Mouse (Mus musculus) liver (tissue): ENCODE measurements around the gene Abcb9.

ENCODE experiments used
- DNase-seq: peaks from one replicate; pipeline ENCODE4 v3.0.0-alpha.2; 2020; ENCODE audit warnings: mixed read lengths

Gene Abcb9

DNA sequence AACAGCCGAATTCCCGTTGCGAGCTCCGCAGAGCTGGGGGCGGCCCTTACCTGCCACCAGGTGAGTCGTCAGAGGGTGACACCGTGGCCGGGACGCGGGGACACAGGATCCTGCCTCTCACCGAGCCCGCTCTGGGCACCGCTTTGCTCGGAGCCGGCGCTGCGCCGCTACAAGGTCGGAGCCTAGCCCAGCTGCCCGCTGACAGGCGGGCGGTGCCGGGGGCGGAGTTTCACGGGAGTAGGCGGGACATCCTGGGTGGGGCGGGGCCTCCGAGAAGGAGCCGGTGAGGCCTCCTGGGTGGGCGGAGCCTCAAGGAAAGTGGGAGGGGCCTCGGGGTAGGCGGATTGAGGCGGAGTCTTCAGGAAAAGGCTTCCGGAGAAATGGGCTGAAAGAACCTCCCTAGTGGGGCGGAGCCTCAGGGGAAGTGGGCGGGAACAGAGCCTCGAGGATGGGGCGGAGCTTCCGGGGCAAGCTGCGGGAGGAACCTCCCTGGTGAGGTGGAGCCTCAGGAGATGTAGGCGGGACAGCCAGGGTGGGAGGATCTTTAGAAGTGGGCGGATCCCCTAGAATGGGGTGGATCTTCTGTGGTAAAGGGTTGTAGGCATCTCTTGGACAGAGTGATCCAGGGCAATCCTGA is at the start of gene Abcb9:
TSS of gene Abcb9 (minus strand) at position 203 of the 637 bp plus-strand sequence.
- peak; percentile 99 for DNase-seq

DNA sequence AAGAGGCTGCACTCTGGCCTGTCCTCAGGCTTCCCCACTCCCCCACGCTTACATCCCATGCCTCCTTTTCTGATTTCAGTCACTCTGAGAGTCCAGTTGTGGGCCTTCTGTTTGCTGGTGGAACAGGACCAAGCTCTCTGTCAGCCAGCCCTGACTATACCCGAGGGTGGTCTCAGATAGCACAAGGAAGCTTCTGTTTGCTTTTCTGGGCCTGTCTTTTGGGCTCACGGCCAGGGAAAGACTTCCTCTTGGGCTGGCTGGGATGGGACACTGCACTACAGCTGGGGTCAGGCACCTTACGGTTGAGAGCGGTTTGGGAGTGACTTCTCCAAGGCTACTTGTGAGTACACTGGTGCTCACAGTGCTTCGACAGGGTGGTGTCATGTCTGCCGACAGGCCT is 42.5 kb upstream of the Abcb9 start:
- DNase-seq = no peak

DNA sequence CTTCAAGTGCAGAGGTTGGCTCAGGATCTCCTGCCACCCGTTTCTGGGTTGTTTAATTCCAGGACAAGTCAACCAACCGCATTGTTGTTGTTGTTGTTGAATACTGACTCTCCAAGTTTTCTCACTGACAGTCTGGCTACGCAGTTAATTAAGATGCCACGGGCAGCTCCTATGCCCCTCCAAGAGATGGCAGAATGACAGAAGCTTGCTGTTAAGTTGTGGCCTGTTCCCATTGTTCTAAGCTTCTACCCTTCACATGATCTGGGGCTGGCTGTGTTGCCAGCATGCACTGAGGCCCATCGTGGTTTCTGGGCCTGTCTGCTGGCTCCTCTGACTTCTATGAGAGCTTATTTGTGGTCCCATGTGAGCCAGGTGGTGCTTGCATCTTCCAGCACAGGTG is 38.7 kb upstream of the Abcb9 start:
- DNase-seq = no peak

DNA sequence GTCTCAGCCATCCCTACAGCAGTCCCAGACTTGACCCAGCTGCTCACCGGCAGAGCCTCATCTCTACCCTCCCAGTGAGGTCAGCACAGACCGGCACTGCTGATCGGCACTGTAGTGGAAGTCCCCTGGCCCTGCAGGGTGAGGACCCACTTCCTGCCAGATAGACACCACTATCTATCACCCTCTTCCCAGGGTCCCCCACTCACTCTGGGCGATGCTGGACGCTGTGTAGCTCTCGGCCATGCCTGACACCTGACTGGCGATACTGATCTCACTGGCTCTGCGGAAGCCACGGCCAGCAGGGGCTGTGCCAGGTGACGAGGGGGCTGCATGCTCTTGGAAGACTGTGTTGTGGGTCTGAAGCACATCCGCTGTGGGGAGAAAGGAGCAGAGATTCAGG is 29.5 kb upstream of the Abcb9 start:
- DNase-seq = no peak

DNA sequence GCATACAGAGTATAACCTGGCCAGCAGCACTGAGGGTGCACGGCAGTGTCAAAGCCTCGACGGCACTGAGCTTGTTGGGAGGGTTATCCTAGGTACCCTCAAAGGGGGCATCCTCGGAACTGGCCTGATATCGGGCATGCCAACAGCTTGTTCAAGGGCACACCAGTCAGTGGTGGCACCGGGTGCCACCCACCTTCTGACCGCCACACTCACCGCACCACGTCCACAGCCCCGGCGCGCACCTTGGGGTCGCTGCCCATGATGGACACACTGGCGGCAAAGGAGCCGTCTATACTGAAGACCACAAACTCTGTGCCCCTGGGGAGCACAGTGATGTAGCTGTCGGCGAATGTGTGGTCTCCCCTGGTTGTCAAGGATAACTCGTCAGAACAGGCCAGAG is 26.8 kb upstream of the Abcb9 start:
- no peak for DNase-seq

DNA sequence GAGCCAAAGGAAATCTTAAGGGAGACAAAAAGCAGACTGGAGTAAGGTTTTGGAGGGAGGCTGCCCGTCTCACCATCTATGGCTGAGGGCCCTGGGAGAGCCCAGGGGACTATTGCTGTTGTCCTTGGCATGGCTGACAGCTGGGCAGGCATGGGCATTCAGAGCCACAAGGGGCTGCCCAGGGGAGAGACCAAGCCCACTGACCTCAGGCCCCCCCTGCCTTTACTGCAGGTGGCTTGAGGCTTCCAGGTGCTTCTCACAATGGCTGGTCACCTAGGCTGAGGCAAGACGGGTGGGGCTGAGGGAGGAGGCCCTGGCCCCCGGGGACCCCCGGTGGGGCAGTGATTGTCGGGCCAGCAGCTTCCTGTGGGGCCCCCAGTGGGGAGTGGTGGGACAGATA is 23.6 kb upstream of the Abcb9 start:
- no peak for DNase-seq

DNA sequence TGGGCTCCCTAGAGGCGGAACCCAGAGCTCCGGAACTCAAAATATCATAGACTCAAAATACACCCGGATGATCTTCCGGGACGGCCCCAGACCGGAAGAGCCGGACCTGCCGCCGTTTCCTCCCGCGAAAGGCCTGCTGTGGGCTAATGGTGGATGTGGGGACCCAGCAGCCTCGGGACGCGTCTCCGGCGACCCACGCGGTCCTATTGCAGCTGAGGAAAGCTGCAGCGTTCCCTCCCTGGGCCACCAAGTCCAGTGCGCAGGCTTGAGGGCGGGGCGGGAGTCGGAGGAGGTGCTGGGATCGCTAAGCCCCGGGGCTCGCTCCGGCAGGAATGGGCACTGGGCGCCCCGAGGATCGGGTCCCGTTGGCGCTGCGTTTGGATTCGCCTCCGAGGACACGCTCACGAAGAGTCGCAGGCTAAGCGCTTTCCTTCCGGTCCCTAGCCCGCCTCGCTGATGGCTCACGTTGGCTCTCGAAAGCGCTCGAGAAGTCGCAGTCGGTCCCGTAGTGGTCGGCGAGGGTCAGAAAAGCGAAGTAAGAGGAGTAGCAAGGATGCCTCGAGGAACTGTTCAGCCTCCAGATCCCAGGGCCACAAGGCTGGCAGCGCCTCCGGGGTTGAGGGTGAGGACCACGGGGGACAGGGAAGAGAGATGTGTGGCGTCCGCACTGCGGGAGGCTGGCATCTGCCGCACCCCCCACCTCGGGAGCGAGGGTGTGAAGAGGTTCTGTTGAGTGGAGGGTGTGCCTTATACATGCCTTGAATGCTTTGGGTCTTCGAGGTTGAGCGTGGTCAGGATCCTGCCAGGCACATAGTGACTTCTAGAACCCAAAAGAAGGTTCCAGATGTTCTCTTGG is 20.6 kb upstream of the Abcb9 start, which contains the start of gene Arl6ip4:
TSS of gene Arl6ip4 (plus strand) at position 100 of the 856 bp plus-strand sequence.
- DNase-seq = peak; percentile 75

DNA sequence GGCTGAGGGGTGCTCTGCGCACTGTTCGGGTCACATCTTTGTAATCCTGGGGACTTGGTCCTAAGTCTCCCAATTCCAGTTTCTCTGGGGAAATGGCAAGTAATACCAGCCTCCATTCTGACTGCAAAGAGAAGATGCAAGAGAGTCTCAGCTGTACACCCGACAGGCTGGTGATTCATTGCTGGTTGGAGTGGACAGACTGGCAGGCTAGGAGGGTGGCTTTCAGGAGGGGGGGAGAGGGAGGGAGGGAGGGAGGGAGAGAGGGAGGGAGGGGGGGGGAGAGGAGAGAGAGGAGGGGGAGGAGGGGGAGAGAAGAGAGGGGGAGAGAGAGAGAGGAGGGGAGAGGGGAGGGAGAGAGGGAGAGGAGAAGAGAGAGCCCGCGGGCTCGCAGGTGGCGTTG is 19.9 kb upstream of the Abcb9 start:
- DNase-seq = no peak

DNA sequence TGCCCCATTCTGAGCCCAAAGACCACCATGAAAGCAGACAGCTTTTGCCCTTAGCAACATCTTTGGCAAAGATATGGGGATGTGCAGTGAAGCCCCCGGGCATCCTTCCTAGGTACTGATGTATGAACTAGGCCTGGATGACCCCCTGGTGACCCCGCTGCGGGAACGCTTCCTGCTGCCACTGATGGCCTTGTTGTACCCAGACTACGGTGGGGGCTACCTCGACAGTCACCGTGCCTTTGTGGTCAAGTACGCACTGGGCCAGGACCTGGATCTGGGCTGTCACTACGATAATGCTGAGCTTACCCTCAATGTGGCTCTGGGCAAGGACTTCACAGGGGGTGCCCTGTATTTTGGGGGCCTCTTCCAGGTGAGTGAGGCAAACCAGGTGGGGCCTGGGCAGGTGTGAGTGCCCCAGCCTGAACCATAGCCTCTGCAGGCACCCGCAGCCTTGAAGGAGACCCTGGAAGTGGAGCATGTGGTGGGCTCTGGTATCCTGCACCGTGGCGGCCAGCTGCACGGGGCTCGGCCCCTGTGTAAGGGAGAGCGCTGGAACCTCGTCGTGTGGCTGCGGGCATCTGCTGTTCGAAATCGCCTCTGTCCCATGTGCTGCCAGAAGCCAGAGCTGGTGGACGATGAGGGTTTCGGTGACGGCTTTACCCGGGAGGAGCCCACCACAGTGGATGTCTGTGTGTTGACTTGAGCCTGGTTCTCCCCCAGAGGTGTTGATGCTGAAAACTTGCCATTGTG is 18.9 kb upstream of the Abcb9 start:
- no peak for DNase-seq

DNA sequence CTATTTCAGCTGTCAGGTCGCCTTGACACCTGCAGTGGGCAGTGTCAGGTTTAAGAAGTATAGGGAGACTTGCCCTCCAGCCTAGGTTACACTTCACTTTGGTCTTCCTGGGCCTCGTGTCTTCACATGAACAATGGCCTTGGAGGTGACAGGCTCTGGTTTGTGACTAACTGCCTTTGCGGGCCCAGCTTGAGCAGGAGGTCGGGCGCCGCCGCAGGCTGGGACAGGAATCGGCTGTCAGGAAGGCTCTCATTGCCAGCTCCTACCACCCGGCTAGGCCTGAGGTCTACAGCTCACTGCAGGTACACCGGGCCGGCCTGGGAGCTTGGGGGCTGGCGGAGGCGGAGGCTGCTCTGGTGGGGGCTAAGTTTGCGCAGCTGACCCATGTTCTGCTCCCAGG is 17.4 kb upstream of the Abcb9 start:
- DNase-seq = peak; percentile 74

DNA sequence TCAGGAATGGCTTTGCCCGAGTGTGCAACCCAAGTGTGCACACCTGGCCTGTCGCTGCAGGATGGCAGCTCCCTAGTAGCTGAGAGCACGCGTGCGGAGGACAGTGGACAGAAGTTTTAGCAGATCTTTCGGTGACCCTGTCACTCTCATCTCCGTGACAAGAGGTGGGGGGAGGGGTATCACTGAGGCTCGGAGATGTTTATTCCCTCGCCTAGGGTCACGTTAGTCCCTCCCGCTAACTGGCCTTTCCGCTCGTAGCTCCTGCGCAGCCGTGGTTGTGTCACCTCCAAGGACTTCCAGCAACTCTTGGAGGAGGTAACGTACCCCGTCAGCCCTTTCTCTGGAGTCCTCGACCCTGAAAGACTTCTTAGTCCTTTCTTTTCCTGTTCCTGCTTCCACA is 16.9 kb upstream of the Abcb9 start:
- DNase-seq = peak; percentile 47

DNA sequence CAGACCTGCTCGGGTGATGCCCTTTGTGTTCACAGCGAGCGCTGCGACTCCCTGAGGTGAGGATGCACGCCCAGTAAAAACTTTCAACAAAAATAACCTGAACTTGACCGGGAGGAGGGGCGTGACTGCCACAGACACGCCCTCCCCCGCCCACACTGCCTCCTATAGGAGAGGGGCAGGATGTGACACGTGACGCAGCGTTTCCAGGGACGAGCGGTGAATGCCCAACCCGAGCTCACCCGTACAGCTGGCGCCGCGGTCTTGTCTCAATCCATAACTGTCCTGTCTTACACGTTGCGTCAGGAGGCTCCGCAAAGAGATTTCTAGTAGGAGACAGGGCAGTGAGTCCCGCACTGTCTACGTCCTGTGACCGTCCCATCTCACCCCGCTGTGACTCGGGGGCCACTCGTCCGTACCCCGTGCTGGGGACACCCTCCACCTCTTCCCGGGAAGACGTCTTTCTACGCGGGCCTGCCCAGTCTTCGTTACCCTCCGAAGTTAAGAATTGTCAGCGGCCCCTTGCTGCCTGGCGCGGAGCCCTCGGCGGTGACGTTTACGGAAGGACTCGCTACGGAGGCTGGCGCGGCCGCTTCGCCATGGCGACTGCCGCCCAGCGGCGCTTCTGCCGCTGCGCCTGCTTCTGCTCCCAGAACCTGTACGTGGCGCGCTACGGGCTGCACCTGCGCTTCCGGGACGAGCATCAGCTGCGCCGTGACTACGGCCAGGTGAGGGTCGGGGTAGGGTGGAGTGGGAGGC is 16.3 kb upstream of the Abcb9 start, which contains the start of gene Ogfod2:
TSS of gene Ogfod2 (plus strand) at position 556 of the 756 bp plus-strand sequence.
- DNase-seq = peak; percentile 98

DNA sequence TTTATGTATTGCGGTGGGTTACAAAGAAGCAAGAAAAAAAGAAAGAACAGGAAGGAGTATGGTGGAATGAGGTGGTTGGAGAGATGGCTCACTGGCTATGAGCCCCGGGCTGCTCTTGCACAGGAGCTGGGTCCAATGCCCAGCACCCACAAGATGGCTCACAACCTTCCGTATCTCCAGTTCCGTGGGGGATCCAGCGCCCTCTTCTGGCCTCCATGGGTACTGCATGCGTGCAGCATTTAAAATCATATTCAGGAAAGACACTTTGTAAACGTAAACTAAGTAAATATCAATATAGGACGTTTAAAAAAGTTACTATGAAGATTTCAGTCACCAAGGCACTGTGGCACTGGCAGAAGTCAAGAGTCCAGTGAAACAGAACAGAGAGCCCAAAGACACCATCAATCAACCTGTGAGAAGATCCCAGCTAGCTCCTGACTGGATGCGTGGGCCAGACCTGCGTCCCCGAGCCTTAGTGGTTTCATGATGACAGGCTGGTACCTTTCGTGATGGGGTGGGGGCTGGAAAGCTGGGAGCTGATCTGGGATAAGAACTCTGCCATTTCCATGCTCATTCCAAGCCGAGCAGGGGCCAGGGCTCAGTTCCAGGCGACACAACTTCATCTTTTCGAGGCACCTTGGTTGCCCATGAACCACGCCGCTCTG is 15.6 kb upstream of the Abcb9 start:
- DNase-seq = peak; percentile 67

DNA sequence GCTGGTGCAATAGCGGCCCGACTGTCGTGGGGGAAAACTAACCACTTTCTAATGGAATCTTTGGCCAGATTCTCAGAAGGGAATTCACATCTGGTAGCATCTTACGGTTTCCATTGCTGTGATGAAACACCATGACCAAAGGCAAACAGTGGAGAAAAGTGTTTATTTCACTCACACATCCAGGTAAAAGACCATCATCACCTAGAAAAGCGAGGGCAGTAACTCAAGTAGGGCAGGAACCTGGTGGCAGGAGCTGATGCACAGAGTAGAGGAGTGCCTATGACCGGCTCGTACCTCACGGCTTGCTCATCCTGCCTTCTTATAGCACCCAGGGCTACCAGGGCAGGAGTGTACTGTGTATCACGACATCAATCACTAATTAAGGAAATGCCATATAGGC is 8.0 kb upstream of the Abcb9 start:
- no peak for DNase-seq

DNA sequence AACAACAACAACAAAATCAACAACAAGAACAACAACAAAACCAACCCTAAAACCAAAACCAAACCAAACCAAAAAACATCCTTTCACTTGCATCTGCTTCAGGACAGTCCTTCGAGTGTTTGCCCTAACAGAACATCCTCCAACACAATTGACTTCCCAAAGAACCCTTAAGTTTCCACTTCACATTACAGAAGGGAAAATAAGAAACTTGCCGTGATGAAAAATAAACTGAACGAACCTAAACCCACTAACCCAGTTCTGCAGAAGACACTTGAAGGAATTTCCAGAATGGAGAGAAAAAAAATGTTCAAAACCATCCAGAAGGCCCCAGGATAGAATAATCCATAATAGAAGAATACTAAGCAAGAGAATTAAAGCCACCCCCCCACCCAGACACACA is 7.4 kb upstream of the Abcb9 start:
- no peak for DNase-seq

DNA sequence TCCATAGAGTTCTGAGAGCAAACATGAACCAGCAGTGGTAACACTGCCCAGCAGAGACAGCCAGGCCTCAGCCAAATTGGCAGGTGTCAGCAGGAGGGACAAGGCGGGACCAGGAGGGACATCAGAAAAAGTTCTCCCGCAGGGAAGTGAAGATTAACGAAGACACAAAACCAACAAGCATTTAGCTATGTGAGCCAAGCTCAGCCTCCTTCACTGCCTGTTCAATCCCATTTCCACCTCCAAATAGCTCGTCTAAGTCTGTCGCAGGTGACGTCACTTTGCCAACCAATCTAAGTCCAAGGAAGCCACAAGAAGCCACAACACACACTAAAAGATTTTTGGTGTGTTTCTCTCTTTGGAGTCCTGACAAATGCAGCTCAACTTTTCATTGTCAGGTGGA is 6.7 kb upstream of the Abcb9 start:
- no peak for DNase-seq

DNA sequence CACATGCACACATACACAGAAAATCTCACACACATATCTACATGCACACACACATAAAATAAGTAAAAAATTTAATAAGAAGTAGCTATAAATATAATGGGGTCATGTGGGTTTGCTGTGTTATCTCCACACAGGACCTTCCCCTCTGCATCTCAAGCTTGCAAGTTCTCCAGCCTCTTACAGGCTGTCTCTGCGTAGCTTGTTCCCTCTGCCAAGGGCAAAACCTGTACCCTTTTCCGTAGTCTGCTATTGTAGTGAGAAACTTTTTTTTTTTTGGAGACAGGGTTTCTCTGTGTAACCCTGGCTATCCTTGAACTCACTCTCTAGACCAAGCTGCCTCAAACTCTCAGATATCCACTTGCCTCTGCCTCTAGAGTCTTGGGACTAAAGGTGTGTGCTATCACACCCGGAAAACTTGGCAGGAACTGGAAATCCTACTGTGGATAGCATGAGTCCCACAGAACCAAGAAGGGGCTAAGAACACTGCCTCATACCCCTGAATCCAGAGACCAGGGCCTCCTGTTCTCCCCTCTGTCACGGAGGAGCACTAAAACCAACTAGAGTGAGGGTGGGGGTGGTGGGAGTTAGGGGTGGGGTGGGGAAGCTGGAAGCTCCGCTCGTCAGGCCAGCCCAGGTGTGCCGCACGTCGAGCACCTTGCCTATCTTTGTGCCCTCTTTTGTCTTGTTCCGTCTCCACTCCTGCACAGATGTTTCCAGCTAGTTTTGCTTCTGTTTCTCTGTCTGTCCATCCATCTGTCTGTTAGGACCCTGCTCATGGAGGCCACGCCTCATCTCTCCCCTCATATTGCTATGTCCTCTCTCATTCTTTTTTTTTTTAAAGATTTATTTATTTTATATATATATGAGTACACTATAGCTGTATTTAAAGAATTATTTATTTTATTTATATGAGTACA is 4.8 kb upstream of the Abcb9 start:
- DNase-seq = no peak

DNA sequence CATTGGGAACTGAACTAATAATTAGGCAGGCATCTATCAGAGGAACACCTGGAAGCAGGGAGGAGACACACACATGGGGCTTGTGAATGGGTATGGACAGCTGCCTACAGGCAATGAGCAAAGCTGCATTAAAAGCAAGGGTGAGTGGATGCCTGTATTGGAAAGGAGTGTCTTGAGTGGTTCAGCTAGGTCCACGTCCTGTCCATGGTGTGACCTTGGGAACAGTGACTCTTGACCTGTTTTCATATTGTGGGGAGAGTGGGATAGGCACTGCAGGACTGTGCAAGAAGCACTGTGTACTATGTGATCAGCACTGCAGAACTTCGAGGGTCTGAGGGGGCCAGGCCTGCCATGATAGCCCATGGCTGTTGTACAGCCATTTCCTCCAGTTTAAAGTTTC is 3.3 kb upstream of the Abcb9 start:
- DNase-seq = no peak

DNA sequence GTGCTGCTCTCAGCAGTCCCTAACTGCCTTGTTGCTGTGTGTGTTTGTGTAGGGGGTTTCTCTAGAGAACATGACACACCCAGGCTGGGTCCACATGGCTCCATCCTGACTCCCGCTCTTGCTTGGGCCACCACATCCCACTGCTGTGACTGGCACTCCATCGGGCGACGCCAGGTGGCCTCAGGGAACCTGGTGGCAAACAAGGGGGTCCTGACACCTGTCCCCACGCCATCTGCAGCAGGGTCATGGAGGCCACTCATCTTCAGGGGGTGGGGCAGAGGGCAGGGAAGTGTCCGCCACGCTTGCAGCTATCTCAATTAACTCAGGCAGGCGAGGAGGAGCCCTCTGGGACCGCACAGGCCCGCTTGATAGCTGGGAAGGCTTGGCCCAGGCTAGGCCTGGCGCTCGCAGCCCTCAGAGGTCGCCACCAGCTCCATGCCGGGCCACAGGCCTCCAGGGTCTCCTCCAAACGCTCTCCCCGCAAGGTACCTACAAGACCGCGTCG is 469 bp downstream of the Abcb9 start:
- peak; percentile 85 for DNase-seq

DNA sequence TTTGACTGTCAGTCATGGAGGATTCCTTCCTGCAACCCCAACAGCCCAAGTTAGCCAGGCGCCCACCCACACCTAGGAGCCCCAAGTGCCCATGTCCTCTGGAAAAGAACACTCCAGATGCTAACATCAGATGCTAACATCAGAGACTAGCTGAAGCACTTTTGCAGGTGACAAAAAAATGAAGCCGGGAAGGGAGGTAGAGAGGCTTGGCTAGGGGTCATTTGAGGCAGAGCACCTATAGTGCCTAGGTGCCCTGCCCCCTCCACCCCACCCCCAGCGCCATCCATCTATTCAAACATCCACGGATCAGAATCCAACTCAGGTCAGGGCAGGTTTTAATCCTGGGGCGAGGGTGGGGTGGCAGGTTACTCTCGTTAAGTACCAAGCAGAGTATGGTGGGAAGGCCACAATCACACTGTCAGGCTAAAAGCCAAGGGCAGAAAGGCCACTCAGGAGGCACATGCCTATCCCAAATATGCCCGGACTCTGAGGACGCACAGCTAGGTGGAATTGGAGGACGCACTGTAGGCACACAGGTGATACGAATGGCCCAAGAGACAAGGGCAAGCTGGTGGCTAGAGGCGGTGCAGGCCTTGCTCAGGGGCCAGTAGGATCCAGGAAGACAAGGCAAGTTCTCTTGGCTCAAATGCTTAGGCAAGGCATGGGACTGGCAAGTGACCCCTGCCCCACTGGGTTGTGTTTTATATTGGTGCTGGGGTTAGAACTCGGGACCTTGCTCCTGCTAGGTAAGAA is 1.6 kb downstream of the Abcb9 start:
- no peak for DNase-seq
